Mouse (Mus musculus) kidney, adult 11 months (tissue): ENCODE measurements around the gene Frmd4b.
A peak's percentile ranks its signal among the peaks of the same experiment; 100 is the strongest.

Experiments used
- DNase-seq: peaks from one replicate; pipeline ENCODE4 v3.0.0; 2022

The Frmd4b gene

GRCm38 (mm10) chr6:97308562-97308961 is 308.8 kb downstream of the Frmd4b start:
- no peak for DNase-seq

GRCm38 (mm10) chr6:97307231-97307630 is 310.1 kb downstream of the Frmd4b start:
- DNase-seq: no peak

- DNase-seq: no peak
Measured at GRCm38 (mm10) chr6:97306351-97306750, 311.0 kb downstream of the Frmd4b start.

- no peak for DNase-seq
Measured at GRCm38 (mm10) chr6:97305491-97305890, 311.9 kb downstream of the Frmd4b start.

GRCm38 (mm10) chr6:97305010-97305409 is 312.3 kb downstream of the Frmd4b start:
- no peak for DNase-seq

GRCm38 (mm10) chr6:97303277-97304109 is 313.8 kb downstream of the Frmd4b start:
- no peak for DNase-seq

GRCm38 (mm10) chr6:97302303-97302702 is 315.0 kb downstream of the Frmd4b start:
- no peak for DNase-seq

- DNase-seq: no peak
Measured at GRCm38 (mm10) chr6:97300659-97301058, 316.7 kb downstream of the Frmd4b start.

GRCm38 (mm10) chr6:97300180-97300579 is 317.2 kb downstream of the Frmd4b start:
- DNase-seq: no peak

- DNase-seq: peak; percentile 57
Measured at GRCm38 (mm10) chr6:97297151-97297550, 320.2 kb downstream of the Frmd4b start.

- DNase-seq: no peak
Measured at GRCm38 (mm10) chr6:97295866-97296527, 321.3 kb downstream of the Frmd4b start.

- DNase-seq: no peak
Measured at GRCm38 (mm10) chr6:97295416-97295815, 321.9 kb downstream of the Frmd4b start.

- DNase-seq: no peak
Measured at GRCm38 (mm10) chr6:97293667-97294569, 323.4 kb downstream of the Frmd4b start.

GRCm38 (mm10) chr6:97292894-97293293 is 324.4 kb downstream of the Frmd4b start:
- DNase-seq: no peak

GRCm38 (mm10) chr6:97292096-97292495 is 325.2 kb downstream of the Frmd4b start:
- no peak for DNase-seq

GRCm38 (mm10) chr6:97291159-97291908 is 326.0 kb downstream of the Frmd4b start:
- no peak for DNase-seq

- no peak for DNase-seq
Measured at GRCm38 (mm10) chr6:97290687-97291086, 326.7 kb downstream of the Frmd4b start.

GRCm38 (mm10) chr6:97289838-97290237 is 327.5 kb downstream of the Frmd4b start:
- no peak for DNase-seq

GRCm38 (mm10) chr6:97289316-97289820 is 328.0 kb downstream of the Frmd4b start:
- no peak for DNase-seq

- no peak for DNase-seq
Measured at GRCm38 (mm10) chr6:97288047-97288855, 329.1 kb downstream of the Frmd4b start.

GRCm38 (mm10) chr6:97286332-97286731 is 331.0 kb downstream of the Frmd4b start:
- DNase-seq: no peak
